Mouse (Mus musculus) Muller cell, postnatal 12 days (primary cell): ENCODE results near the gene Lrrc1.

ENCODE experiments used
- DNase-seq: peaks from one replicate; pipeline ENCODE4 v3.0.0-alpha.2; 2015; ENCODE audit errors: inconsistent ontology term

Lrrc1 gene

DNA sequence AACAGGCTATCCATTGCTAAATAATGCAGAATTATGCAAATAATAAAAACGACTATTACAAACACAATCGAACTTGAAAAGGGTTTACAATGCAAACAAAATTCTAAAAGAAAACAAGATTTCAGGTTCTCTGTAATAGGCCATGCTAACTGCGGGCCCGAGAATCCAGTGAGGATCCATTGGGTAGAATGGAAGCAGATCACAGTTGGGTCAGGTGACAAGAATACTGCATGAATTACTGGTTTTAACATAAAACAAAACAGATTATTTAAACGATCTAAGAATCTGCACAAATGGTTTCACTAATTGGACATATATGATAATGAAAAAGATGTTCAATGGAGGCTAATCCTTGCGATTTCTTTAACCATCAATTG is 42.5 kb downstream of the Lrrc1 start:
- no peak for DNase-seq

DNA sequence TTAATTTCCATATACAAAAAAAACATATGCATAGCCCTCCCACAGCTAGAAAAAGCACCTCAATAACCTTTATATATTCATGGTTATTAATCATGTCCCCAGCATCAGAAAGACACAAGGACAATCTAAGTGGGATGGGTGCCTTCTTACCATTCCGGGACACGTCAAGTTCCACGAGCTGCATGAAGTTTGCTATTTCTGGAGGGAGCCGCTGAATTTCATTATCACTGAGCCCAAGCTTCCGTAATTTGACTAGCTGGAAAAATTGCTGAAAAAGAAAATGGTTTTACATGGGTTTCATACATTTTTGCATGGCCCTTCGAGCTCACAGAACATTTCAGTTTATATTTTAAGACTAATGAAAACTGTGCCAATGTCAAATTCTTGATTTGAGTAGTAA is 45.6 kb downstream of the Lrrc1 start:
- no peak for DNase-seq

DNA sequence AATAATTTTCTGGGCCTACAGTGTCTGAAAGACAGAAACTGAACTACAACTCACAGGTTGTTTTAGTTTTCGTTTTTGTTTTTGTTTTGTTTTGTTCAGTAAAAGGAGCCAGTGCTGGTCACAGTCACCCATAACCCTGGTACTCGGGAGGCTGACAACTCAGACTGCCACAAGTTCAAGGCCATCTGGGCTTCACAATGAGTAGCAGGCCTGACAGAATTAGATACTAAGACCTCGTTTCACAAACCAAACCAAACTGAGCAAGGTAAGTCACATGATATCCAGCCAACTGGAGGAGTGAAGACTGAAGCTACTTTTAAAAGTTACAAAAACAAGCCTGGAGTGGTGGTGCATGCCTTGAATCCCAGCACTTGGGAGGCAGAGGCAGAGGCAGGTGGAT is 46.3 kb downstream of the Lrrc1 start:
- no peak for DNase-seq

DNA sequence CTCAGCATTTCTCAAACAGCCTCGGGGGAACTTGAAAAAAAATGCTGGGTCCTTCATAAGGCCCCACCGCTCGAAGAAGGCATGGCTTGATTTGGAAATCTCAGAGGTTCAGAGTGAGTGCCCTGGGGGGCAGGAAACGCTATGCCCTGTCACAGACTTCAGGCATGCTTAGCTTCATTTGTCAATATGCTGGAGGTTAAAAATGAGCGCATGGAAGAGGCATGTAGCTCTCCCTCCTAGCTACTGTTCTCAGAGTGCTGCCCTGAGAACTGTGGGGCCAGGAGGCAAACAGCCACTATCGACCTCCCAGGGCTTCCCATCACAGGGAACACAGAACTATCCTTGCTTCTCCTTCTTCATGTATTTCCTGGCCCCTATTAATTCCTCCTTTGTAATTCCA is 47.5 kb downstream of the Lrrc1 start:
- DNase-seq, result peak; percentile 50

DNA sequence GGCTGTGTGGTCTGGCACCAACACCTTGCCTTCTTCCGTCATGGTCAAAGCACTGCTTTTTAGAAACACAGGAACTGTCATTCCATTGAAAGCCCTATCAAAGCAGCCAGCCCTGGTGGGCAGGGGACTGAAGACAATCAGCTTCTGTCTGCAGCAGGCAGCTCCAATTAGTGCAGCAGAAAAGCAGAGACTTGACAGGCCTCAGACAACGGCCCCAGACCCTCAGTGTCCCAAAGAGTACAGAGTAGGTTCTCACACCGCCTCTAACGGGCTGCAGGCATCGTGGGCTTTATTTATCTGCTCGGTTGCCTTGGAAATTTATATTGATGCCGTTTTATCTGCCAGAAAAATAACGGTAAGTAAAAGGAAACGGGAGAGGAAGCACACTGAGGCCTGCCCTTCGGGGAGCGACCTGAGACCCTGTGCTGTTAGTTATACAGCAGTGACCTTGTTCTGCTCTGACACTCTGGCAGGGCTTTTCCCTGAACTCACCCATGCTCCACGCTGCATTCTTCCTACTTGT is 48.1 kb downstream of the Lrrc1 start:
- DNase-seq, result peak; percentile 89

DNA sequence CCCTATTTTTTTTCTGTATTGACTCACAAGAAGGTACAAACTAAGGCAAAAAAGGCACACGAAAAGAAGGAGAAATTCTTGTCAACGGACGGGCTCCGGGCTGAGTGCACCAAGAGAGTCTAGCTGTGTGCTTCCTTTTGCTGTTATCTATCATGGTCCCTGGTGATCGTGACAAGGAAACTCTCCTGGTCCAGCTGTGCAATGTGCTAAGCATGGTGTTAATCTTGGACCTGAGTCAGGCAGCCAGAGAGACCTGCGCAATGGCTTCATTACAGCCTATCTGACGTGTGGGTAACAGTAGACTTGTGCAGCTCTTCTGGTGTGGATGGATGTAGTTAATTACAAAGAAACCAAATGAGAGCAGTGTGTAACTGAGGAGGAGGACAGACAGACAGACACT is 50.4 kb downstream of the Lrrc1 start:
- DNase-seq, result no peak

DNA sequence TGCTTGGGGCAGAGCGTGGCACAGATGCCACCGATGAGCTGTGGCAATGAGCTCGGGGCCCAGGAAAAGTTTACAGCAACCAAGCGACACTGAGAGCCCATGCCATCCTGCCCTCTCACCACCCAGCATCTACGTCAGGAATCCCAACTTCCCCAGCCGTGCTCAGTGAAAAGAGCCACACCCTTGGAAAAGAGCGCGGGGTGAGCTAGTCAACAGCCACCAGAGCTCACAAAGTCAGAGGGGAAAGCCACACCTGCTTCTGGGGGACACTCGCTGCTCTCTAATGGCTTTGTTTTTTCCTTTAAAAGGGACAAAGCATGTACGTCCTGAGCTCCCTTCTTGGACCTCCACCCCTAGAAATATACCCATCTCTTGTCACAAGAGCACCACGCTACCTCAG is 56.1 kb downstream of the Lrrc1 start:
- DNase-seq, result no peak

DNA sequence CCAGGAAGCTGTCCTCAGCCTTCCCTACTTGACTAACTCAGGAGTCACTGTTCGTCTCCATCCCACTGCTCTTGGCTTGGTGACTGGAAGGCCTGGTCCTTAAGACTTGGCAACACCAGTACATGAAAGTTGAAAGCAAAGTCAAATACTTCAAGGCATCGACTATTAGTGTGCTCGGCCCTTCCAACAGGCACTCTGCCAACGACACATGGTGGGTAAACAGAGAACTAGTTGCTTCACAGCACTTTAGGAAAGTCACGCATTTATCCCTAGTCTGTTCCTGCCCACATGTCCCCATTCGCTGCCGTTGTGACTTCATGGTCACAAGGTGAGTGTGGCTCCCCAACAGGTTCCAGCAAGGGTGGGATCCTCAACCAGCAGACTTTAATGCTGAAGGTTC is 57.2 kb downstream of the Lrrc1 start:
- no peak for DNase-seq

DNA sequence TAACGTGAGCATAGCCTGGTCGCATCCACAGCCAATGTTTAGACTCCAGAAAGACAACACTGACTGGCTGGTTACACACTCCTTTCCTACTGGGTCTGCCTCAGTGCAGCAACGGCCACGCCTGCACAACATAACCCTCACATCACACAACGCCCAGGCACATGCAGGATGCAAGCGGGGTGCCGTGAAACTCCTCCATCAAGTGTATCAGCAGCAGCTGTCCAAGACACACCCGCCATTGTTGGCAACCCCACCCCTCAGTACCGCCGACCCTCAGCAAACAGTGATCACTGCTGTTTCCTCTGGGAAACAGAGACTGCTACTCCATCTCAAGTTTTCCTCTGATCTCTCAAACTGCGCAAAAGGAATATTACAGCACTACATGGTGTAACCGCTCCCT is 58.8 kb downstream of the Lrrc1 start:
- no peak for DNase-seq

DNA sequence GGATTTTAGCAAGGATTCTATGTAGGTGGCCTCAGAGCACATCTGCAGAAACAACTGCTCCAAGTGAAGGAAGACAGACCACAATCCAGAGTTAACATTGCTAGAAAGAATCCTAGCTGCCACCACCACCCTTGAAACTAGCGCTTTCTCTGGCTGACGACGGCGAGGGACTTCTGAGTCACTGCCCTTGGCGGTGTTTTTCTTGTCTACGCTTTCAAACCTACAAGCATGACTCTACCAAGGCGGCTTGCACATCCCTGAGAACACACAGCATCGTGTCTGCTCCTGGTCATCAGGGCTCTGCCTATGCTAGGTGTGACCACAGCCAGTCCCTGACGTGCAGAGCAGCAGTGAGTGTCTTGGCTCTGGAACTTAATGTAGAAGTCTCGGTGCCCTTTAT is 59.9 kb downstream of the Lrrc1 start:
- no peak for DNase-seq

DNA sequence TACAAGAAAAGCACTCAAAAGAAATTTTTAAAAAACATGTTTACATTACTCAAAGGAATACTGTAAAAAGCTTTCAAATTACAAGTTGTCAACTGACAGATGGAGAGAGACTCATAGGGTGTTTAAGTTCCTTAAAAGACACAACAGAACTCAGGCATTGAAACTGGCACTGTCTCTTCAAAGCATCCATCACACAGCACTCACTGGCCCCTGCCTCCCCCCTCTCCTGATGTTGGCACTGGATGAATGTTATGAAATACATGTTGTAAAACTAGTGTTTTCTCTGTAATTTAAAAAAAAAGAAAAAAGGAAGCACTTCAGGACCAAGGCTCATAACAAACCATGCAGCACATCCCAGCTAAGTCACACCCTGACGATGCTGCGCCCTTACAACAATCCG is 61.1 kb downstream of the Lrrc1 start:
- no peak for DNase-seq

DNA sequence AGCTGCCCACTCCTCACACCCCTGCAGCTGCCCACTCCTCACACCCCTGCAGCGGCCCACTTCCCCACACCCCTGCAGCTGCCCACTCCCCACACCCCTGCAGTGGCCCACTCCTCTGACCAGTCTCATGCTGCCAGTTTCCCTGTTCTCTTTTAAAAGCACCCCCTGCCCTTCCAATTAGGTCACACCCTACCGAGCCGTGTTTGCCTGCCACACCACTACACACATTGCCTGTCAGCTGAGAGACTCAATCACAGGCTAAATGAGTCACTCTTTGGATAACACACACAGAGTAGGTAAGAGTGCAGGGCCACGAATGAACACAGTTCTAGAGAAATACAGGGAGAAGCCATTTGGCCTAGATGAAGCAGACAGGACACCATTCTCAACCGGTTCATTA is 62.4 kb downstream of the Lrrc1 start:
- peak; percentile 38 for DNase-seq

DNA sequence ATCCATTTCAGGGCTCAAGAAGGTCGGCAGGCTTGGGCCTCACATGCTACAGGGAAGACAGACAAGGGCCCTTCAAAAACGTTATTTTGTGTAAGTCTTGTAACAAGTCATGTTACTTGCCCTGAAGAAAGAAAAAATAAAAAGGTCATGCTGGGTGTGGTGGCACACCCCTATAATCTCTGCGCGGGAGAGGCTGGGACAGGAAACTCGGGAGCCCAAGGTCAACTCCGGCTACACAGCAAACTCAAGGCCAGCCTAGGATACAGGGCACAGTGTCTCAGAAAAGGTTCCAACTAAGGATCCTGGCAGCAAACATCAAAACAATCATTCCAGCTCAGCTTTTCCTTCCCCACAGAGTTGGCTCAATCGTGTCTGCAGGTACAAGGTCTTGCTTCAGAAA is 63.3 kb downstream of the Lrrc1 start:
- no peak for DNase-seq

DNA sequence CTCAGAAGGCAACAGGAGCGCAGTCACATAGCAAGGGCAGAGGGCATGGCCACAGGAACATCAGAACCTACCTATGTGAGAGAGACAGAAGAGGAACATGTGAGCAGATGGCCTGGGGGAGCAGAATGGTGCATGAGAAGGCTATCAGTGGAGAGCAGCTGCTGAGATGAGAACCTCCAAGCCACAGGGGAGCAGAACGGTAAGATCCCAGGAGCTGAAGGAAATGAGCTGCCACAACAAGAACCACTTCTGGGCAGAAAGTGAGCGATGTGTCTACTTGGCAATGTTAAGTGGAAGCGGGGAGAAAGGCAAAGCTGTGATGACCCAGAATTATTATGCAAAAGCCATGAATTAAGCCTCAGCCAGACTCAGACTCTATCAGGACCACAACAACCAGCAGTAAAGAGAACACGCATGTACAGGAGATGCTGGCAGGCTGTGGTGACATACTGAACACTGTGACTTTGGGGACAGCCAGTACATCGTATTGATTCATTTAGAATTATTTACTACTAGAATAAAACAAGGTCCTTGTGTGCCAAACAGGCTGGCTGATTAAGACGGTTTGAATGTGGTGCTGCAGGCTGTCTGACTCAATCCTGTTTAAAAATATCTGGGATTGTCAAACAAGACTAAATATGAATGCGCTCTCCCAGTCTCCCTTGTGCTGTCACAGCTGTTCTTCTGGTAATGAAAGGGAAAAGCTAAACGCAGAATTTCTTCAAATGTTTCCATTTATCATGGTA is 63.9 kb downstream of the Lrrc1 start:
- DNase-seq, result peak; percentile 52

DNA sequence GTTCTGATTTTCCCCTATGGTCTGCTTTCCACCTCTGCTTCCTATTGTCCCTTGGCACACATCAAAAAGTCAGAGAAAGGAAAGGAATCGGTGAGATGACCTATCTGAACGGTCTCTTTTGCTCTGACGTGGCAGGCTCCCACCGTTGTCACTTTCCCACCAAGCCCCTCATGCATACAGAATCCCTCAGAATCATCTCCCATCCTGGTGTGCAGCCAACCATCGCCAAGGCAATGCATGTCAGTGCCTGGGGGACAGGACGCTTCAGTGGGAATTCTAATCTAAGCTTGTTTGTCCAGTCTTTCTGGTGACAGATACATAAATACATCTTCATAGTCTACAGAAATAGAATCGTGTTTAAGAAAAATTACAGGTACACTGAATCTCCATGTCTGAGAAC is 64.7 kb downstream of the Lrrc1 start:
- no peak for DNase-seq

DNA sequence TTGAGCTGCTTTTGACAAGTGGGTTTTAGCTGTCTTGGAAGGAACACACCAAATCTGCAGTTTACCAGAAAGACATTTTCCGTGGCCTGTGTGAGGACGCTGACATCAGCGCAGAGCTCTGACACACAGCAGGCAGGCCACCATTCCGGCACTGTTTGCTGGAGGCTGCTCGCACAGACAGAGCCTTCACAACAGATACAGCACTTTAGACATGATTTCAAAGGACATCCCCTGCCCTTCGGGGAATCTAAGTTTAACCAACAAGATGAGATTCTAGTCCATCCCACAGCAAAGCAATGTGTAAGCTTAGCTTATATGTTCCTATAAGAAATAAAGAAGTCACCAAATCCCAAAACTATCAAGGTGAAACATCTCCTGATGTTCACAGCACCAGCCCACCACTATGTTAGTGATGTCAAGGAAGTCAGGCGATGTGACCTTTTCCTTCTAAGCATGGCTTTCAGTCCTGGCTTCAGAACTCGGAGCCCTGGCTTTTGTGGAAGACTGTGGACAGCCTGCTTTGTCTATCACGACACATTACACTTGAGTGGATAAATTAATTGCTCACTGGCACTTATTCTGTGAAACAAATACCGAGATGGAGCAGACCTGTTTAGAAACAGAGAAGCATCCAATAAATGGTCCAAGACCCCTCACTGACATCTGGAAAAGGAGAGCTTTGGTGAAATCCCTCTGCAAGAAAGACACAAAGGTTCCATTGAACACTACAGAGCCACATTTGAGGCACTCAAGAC is 66.3 kb downstream of the Lrrc1 start:
- no peak for DNase-seq

DNA sequence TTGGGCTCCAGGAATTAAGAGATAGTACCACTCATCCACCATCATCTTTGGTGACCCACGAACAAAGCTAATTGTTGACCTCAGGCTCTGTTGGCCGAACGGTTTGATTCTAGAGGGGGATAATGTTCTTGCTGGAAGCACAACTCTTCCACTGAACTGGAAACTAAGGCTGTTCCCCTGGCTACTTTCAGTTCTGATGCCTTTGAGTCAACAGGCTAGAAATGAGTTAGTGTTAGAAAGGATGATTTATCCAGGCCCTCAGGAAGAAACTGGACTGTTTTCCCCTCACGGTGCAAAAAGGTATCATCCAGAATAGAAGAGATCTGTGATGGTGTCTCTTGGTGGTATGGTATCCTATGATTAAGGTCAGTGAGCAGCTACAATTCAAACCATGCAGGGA is 70.1 kb downstream of the Lrrc1 start:
- DNase-seq, result no peak

DNA sequence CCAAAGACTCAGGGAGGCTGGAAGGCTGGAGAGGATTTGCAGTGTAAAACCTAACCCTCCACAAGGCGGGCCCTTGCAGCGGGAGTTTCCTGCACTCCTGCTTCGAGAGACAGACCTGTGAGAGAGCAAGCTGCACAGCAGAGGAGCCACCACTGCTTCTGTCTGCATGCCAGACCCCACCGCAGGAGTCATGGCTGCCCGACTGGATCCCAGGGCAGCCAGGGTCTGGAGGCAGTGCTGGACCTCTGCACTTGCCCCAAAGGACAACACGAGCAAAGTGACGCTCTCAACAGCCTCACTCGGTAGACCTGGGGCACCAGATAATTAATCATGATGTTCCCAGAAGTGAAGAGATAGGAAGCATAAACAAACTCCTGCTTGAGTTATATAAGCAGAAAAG is 72.1 kb downstream of the Lrrc1 start:
- DNase-seq, result no peak

DNA sequence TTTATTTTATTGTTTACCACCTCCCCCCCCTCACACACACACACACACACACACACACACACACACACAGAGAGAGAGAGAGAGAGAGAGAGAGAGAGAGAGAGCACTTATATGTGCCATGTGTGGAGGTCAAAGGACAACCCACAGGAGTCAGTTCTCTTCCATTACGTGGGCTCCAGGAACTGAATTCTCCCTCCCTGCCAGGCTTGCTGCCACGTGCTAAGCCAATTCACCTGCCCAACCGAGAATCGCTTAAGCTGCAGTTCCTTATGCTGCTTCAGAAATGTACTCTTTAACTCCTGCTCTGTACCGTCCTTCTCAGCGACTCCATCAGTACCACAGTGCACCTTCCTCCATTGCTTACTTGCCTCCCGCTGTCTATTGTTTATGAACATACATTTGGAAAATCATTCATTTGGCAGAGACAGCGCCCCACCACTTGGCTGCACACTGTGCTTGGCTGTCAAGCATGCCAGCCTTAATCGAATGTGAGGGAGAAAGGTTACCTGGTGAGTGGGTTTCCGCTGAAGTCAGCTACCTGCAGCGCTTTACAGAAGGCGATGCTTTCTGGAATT is 72.9 kb downstream of the Lrrc1 start:
- no peak for DNase-seq

DNA sequence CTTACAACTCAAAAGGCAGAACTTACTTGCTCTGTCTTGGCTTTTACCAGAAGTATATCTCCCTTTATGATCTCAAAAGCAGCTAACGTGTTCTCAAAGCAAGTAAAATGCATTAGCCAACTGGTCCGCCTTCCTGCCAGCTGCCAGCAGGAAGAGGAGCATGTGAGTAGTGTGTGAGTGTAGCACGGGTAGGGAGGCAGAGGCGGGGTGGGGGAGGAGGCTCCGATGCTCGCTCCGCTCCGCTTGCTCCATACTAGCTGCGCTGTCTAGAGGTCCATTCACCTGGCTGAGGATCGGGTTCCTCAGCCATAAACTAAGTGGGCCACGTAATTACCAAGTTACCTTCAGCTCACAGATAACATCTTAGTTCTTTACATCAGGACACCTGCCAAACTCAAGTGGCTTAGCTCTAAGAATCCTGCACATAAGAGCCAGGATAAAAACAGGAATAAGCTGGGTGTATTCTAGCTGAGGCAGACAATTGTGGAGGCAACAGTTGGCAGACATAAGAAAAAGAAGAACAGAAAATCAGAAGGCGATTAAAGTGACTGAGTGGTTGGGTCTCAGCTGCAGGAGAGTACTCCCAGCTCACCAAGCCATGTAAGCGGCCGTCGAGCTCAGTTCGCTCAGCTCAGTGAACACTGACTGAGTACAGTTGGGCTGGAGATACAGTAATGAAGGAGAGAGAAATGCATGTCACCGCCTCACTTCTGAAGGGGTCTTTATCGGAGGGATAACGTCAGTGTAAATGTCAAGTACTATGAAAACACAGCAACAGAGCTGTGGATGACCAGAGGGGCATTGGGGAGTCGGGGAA is 74.7 kb downstream of the Lrrc1 start:
- no peak for DNase-seq

DNA sequence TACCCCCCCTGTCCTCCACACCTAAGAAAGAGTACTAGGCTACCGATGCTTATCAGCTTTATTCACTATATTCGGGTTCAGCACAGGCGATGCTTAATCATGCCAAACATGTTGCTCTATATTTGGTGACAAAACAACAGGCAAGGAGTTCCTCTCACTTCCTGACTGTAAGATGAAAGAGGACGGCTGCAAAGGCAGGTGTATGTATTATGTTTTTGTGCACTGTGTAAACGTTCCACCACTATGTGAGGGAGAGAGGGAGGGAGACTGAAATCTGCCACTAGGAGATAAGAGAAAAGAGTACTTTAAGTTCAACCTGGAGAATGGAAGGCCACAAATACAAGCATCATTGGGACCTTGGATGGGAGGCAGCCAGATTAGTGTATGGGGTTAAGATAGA is 77.7 kb downstream of the Lrrc1 start:
- DNase-seq, result no peak

DNA sequence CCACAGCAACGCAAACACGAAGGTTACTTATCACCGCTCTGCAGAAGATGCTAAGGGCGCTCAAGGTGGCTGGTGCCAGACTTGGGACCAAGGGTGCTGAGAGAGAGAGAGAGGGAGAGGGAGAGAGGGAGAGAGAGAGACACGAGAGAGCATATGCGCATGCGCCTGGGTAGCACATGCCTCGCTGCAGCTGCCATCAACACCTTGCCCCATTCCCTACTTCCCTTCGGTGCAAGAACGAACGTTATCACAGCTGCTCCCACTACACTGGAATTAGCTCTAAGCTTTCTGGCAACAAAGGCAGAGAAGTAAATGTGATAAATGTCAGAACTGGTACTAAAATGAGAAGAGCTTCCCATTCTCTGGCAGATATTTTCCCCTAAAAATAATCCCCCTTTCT is 79.3 kb downstream of the Lrrc1 start:
- DNase-seq, result no peak
